Mouse (Mus musculus) Muller cell, postnatal 12 days (primary cell): ENCODE data around the gene Ass1.
A peak's percentile ranks its signal among the peaks of the same experiment; 100 is the strongest.

Source experiments
- DNase-seq: peaks from one replicate; pipeline ENCODE4 v3.0.0-alpha.2; 2015; ENCODE audit errors: inconsistent ontology term

The Ass1 gene

GRCm38 (mm10) chr2:31469931-31470682 is at the start of gene Ass1:
Gene Ass1, plus strand, starts transcription at chr2:31470207.
- DNase-seq, result peak; percentile 98

GRCm38 (mm10) chr2:31420914-31421313 is 49.1 kb upstream of the Ass1 start:
- DNase-seq, result no peak

GRCm38 (mm10) chr2:31422576-31422975 is 47.4 kb upstream of the Ass1 start:
- no peak for DNase-seq

GRCm38 (mm10) chr2:31431477-31431876 is 38.5 kb upstream of the Ass1 start:
- DNase-seq, result peak; percentile 86

- DNase-seq, result no peak
Measured at GRCm38 (mm10) chr2:31434746-31435145, 35.3 kb upstream of the Ass1 start.

- peak; percentile 63 for DNase-seq
Measured at GRCm38 (mm10) chr2:31435567-31435966, 34.4 kb upstream of the Ass1 start.

- no peak for DNase-seq
Measured at GRCm38 (mm10) chr2:31437480-31438245, 32.3 kb upstream of the Ass1 start.

- DNase-seq, result no peak
Measured at GRCm38 (mm10) chr2:31439576-31439975, 30.4 kb upstream of the Ass1 start.

GRCm38 (mm10) chr2:31442480-31443160 is 27.4 kb upstream of the Ass1 start:
- DNase-seq, result peak; percentile 93

GRCm38 (mm10) chr2:31446036-31446435 is 24.0 kb upstream of the Ass1 start:
- DNase-seq, result no peak

DNA sequence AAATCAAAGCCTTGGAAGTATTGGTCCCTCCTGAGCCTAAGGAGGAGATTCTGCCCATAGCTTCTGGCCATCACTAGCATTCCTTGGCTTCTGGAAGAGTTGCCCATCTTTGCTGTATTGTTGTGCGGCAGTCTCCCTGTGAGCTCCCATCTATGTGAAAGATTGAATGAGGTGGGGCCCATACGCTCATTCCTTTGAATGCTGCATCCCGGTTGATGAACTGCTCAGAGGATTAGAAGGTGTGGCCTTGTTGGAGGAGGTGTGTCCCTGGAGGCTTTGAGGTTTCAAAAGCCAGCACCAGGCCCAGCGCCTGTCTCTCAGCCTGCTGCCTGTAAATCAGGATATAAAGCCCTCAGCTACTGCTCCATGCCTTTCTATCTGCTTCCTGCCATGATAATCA is 23.6 kb upstream of the Ass1 start:
- no peak for DNase-seq

DNA sequence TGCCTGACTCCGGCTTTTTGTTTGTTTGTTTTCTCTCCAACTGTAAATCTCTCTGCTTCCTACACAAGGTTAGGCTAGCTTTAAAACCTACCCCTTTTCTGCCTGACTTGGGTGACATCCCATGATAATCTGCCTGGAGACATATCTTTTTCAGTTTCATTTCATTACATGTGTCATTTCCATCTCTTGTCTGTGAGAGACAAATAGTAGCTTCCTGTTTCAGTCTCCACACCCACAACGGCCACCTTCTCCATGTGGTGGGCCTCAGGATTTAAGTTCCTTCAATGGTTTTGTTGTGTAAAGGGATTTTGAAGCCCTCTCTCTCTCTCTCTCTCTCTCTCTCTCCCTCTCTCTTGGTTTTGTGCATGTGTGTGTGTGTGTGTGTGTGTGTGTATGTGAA is 22.5 kb upstream of the Ass1 start:
- DNase-seq, result no peak

DNA sequence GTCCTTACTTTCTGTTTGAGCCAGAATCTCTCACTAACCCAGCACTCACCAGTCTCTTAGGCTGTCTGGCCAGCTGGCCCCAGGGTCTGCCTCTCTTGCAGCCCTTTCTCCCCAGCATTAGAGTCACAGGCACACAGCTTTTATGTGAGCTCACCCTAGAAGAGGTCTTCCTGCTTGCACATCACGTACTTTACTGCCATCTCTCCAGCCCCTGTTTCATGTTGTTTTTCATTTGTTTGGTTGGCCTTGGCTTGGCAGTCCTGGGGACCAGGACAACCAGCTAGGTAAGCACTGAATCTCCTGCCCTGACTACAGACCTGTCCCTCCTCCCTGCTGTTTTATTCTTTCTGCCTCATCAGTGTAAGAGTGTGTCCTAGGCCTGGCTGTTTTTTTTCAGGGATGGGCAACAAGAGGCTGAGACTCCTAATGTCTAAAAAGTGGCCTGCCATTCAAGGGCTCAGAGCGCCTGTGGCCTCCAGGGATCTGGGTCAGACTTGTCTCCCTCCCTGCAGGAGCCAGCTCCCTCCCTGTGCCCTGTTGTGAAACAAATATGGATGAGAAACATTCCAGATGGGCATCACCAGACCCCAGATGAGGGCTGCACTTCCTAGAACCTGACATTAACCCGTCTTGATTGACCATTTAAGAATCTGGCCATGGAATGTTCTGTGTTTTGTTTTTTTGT is 21.1 kb upstream of the Ass1 start:
- DNase-seq, result no peak

- DNase-seq, result peak; percentile 97
Measured at GRCm38 (mm10) chr2:31449441-31449815, 20.6 kb upstream of the Ass1 start.

DNA sequence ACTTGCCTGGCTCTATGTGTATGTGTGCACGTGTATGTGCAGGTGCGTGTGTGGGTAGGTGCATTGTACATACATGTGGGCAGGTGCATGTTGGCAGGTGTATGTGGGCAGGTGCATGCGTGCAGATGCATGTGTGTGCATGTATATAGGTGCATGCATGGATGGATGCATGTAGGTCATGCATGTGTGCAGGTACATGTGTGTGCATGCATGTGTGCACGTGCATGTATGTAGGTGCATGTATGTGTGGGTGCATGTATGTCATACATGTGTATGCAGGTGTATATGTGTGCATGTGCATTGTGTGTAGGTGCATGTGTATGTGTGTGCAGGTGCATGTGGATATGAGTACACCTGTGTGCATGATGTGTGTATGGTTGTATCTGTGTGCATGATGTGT is 20.1 kb upstream of the Ass1 start:
- DNase-seq, result no peak

DNA sequence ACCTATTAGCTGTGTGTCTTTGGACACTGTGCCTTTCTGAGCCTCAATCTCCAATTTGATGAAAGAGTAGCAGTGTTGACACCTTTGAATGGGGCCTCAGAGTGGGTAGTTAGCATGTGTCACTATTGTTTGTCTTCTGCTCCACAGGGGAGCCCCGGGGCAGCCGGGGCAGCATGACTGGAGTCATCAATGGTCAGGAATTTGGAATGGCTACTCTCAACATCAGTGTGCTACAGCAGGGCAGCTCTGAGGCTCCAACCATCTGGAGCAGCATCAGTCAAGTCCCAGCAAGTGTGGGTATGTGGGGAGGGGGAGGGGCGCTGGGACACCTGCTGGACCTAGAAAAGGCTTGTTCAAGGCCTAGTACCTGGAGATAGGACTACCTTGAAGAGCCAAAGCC is 19.3 kb upstream of the Ass1 start:
- peak; percentile 88 for DNase-seq

DNA sequence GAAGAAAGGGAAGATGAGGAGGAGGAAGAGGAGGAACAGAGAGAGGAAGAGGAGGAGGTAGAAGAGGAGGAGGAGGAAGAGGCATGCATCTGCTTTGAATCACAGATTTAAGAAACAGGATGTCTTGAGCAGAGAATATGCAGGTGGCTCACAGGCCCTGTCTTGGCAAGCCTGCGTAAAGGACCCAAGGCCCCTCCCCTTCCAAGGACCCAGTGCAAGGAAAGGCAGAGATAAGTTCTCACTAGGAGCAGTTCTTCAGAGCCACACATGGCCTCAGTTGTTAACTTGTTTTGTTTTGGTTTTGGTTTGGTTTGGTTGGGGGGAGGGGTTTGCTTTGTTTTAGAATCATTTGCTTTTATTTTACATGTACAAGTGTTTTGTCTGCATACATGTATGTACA is 18.5 kb upstream of the Ass1 start:
- DNase-seq, result no peak

GRCm38 (mm10) chr2:31453011-31453410 is 17.0 kb upstream of the Ass1 start:
- DNase-seq, result no peak

DNA sequence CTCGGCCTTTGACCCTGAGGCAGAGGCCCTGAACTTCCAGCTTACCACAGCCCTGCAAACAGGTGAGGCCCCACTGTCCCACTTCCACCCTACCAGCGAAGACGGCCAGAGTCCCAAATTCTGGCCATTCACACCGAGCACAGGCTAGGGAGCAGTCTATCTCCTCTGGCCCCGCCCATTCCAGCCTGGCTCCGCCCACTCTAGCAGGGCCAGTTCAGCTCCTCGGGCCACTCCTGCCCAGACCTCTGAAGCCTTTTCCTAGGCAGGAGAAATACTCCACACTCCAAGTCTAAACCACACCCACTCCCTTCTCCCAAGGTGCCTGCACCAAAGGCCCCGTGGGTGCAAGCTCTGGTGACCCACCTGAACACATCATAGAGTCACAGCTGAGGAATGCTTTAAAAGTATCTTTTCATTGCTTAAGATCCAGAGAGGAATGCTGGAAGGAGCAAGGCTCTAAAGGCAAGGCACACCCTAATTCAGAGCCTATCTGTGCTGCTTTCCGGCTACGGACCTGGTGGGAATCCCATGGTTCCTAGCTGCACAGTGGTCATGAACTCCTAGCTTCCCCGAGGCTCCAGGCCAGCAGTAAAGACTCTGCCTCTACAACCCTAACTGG is 16.3 kb upstream of the Ass1 start:
- DNase-seq, result peak; percentile 61

DNA sequence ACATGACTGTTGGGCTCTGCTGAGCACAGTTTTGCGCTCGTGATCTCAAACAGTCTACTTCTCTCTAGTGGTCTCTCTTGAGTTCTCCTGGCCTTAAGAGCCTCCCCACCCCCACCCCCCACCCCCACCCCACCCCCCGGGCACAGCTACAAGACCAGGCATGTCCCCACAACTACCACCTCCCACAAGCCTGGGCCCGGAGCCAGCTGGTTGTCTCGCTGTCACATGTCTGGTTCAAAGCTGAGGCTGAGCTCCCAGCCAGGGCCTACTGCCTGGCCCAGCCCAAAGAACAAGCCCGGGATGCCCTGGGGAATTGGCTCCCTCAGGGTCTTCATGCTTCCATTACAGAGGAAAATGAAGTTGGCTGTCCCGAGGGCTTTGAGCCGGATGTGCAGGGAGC is 15.7 kb upstream of the Ass1 start:
- DNase-seq, result peak; percentile 91

DNA sequence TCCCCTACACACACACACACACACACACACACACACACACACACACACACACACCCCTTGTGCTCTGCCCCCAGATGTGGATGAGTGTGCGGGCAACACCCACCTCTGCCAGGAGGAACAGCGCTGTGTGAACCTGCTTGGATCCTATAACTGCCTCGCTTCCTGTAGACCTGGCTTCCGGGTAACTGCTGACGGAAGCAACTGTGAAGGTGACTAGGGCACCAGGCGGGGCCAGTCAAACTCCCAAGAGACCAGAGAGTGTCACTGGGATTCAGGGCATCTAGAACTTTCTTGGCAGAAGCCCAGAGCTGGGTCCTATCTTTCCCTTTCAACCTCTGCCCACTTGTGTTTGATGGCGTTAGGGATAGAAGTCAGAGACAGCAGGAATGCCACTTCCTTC is 14.6 kb upstream of the Ass1 start:
- no peak for DNase-seq

DNA sequence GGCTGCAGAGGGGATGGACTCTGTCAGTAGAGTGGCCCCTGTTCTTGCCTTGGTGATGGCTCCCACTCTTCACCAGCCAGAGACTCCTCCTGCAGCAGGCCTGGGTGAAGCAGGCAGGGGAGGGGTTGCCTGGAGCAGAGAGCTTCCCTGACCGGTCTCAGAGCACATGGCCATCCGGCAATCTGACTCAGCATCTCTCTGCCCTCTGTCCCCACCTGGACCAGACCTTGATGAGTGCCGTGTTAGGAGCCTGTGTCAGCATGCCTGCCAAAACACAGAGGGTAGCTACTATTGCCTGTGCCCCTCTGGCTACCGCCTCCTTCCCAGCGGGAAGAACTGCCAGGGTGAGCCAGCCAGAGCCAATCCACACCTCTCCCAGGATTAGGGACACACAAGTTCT is 11.5 kb upstream of the Ass1 start:
- DNase-seq, result no peak
